In genomic region chr1:120963477-120964178, GRCm38 (mm10) we compare ENCODE assay signal across 9 mouse cellular contexts.
DNase-seq lines count a peak whose midpoint lies in the region; ATAC-seq lines count a peak whose summit lies in the region.
"Had no signal": no experiment of that assay in that cellular context is flagged by ENCODE, and none has a peak within 500 bp of the region (broad histone marks: within the 10 kb centered on the region; RNA-seq: fewer than 3 reads in every experiment).

No protein-coding gene starts in this region.

- no peaks in the 10 kb centered on the region for H3K4me1 ChIP-seq in brown adipose tissue, adult 24 weeks (ENCODE audit: control insufficient read depth, insufficient read depth, insufficient read length, low read length)
- peaks cover 11% of the 10 kb centered on the region; the same call in 1 of the 2 replicates for H3K4me1 ChIP-seq in midbrain, embryonic 12.5 days

- H3K27ac ChIP-seq in brown adipose tissue, adult 24 weeks (replicated peaks; ENCODE audit: low read depth, low read length): no peak overlapping the region
- no peak overlapping the region for H3K27ac ChIP-seq in midbrain, embryonic 12.5 days (replicated peaks)

- H3K9ac ChIP-seq in midbrain, embryonic 12.5 days (replicated peaks): no peak overlapping the region

- intact Hi-C loops in heart, postnatal 10 days (cut with DNase I): no loop called here

- peaks cover 28% of the 10 kb centered on the region for H3K27me3 ChIP-seq in midbrain, embryonic 12.5 days

- H3K4me3 ChIP-seq in brown adipose tissue, adult 24 weeks (ENCODE audit: insufficient read depth, low read depth, low read length): peak overlapping the region; percentile 32; the same call in 1 of the 2 replicates
- peak overlapping the region; percentile 17; the same call in 1 of the 2 replicates for H3K4me3 ChIP-seq in midbrain, embryonic 12.5 days

- peak overlapping the region; percentile 46 for H3K4me2 ChIP-seq in midbrain, embryonic 12.5 days (replicated peaks)

- no peaks in the 10 kb centered on the region for H3K9me3 ChIP-seq in midbrain, embryonic 12.5 days

- peak; percentile 7 for DNase-seq in gastrocnemius, postnatal 10 days
- DNase-seq in gastrocnemius, adult 8-10 months (ENCODE audit: low spot score in 2 of 2): no peak
- DNase-seq in heart, postnatal 10 days: peak; percentile 6 to 16
- DNase-seq in cerebellum, adult 11-12 months: no peak
- DNase-seq in ovary, postnatal 10 days (ENCODE audit: low spot score): no peak
- DNase-seq: B cell, adult 2 months had no signal

- H3K36me3 ChIP-seq in midbrain, embryonic 12.5 days: no peaks in the 10 kb centered on the region

- ATAC-seq in midbrain, embryonic 12.5 days (ENCODE audit: low FRiP score, low read depth): peak; percentile 85
- no peak for ATAC-seq in cerebellum, adult (ENCODE audit: insufficient number of reproducible peaks, low FRiP score, low TSS enrichment)

- WGBS in midbrain, embryonic 12.5 days: 26% methylated on average over 14 of the region's 14 CpGs

Comparison
In these comparisons a context has a peak if more than half of its experiments do, and no peak if none do; other contexts are left out.
1. DNase-seq: peak in gastrocnemius, postnatal 10 days (single experiment) and heart, postnatal 10 days (2 of 2); none in gastrocnemius, adult 8-10 months (0 of 2), cerebellum, adult 11-12 months (single experiment) and ovary, postnatal 10 days (single experiment).